Mouse (Mus musculus) neural tube, embryonic 15.5 days (tissue): Measurements from ENCODE around the gene Trp63. TPM values are rescaled to one million over a fixed set of nuclear protein-coding genes. Genes with fewer than 3 reads are reported as not detected.

Experiments
- ATAC-seq: fragments of 200-750 bp; cut with Nextera tagmentation; 2 replicates; pipeline ENCODE4 v1.8.0; 2017; ENCODE audit warnings: mild to moderate bottlenecking, moderate TSS enrichment, moderate library complexity; ENCODE audit not compliant: low FRiP score
- H3K27ac ChIP-seq: fragments of 300-500 bp; sonication (generic); replicated peaks from 2 replicates; pipeline ENCODE4 v1.5.1; 2015; ENCODE audit warnings: mild to moderate bottlenecking, inconsistent platforms
- H3K27me3 ChIP-seq: fragments of 300-500 bp; sonication (generic); replicated peaks from 2 replicates; pipeline ENCODE4 v1.6.1; 2015; ENCODE audit warnings: inconsistent platforms
- H3K36me3 ChIP-seq: fragments of 300-500 bp; sonication (generic); 2 replicates; pipeline ENCODE4 v1.6.1; 2015; ENCODE audit warnings: inconsistent platforms
- H3K4me1 ChIP-seq: fragments of 300-500 bp; sonication (generic); 2 replicates; pipeline ENCODE4 v1.6.1; 2015; ENCODE audit warnings: inconsistent platforms
- H3K4me2 ChIP-seq: fragments of 300-500 bp; sonication (generic); 2 replicates; pipeline ENCODE4 v1.6.1; 2015; ENCODE audit warnings: inconsistent platforms, mild to moderate bottlenecking, moderate library complexity
- H3K4me3 ChIP-seq: fragments of 300-500 bp; sonication (generic); replicated peaks from 2 replicates; pipeline ENCODE4 v1.5.1; 2015; ENCODE audit warnings: mild to moderate bottlenecking, inconsistent platforms
- H3K9ac ChIP-seq: fragments of 300-500 bp; sonication (generic); replicated peaks from 2 replicates; pipeline ENCODE4 v1.6.1; 2015; ENCODE audit warnings: mild to moderate bottlenecking, inconsistent platforms
- H3K9me3 ChIP-seq: fragments of 300-500 bp; sonication (generic); replicated peaks from 2 replicates; pipeline ENCODE4 v1.6.1; 2016; ENCODE audit warnings: inconsistent platforms
- WGBS: fragments of 180-500 bp; shearing (Covaris S2); methylation state at CpG from one replicate; pipeline ENCODE4 v1.1.7; 2015; ENCODE audit warnings: mixed read lengths; 5-methylcytosine and 5-hydroxymethylcytosine counted together
- polyA plus RNA-seq: library from polyadenylated mRNA; unstranded; fragments of >200 nt; fragmentation: Nextera tagmentation; extraction: Ambion mirVana; gene quantifications from 2 replicates; pipeline ENCODE4 v1.2.1, GENCODE M21; 2015

Trp63 gene
- polyA plus RNA-seq, 1 experiment from 2014 or later, result 0.14 TPM

GRCm38 (mm10) chr16:25784246-25784645 lies 100.7 kb downstream of the Trp63 start:
- Histone ChIP-seq H3K9ac (no peak overlapping the region), H3K36me3 (no peaks in the 10 kb centered on the region), H3K27ac (no peak overlapping the region), H3K4me3 (no peak overlapping the region), H3K4me2 (no peak overlapping the region), H3K27me3 (no peaks in the 10 kb centered on the region), H3K4me1 (no peaks in the 10 kb centered on the region), H3K9me3 (no peaks in the 10 kb centered on the region)
- 84% methylated on average over 2 of the region's 2 CpGs for WGBS
- no peak for ATAC-seq

GRCm38 (mm10) chr16:25786457-25786856 lies 102.9 kb downstream of the Trp63 start:
- Histone ChIP-seq H3K9me3 (no peaks in the 10 kb centered on the region), H3K4me1 (no peaks in the 10 kb centered on the region), H3K36me3 (no peaks in the 10 kb centered on the region), H3K9ac (no peak overlapping the region), H3K4me3 (no peak overlapping the region), H3K27me3 (no peaks in the 10 kb centered on the region), H3K27ac (no peak overlapping the region), H3K4me2 (no peak overlapping the region)
- no peak for ATAC-seq
- WGBS, result 83% methylated on average over 5 of the region's 5 CpGs

DNA sequence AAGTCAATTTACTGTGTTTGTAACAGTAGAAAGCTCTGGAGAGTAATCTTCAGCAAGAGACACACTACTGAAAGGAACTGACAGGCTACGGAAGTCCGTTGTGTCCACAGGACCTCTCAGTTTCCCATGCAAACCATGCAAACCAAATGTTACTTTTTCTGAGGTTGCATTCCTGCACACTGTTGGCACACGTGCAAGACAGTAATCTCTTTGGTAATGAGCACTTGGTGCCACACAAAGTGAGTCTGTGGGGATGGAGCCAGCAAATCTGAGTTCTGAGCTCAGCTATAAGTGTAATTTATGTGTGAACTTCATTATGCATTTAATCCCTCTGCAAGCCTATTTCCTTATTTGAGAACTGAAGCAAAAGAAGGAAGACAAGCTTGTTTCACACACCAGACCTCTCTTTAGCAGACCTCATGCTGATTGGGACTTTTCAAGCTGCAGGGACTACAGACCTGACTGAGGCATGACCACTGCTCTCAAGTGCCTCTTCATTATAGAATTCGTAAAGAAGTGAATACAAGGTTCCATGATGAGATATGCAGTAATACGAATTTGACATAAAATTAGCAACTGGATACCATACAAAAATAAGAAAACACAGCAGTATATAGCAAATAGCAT lies 109.2 kb downstream of the Trp63 start:
- H3K4me3 ChIP-seq, result no peak overlapping the region
- H3K9ac ChIP-seq, result no peak overlapping the region
- no peaks in the 10 kb centered on the region for H3K9me3 ChIP-seq
- no peaks in the 10 kb centered on the region for H3K36me3 ChIP-seq
- ATAC-seq, result no peak
- no peak overlapping the region for H3K27ac ChIP-seq
- WGBS, result 75% methylated on average over 5 of the region's 5 CpGs
- H3K4me2 ChIP-seq, result no peak overlapping the region
- H3K4me1 ChIP-seq, result no peaks in the 10 kb centered on the region
- no peaks in the 10 kb centered on the region for H3K27me3 ChIP-seq

- no peak for ATAC-seq
- Histone ChIP-seq H3K4me3 (no peak overlapping the region), H3K36me3 (no peaks in the 10 kb centered on the region), H3K9me3 (no peaks in the 10 kb centered on the region), H3K27ac (no peak overlapping the region), H3K9ac (no peak overlapping the region), H3K4me2 (no peak overlapping the region), H3K4me1 (no peaks in the 10 kb centered on the region), H3K27me3 (no peaks in the 10 kb centered on the region)
- 83% methylated on average over 4 of the region's 4 CpGs for WGBS
Measured at GRCm38 (mm10) chr16:25797732-25798294, 114.2 kb downstream of the Trp63 start.

DNA sequence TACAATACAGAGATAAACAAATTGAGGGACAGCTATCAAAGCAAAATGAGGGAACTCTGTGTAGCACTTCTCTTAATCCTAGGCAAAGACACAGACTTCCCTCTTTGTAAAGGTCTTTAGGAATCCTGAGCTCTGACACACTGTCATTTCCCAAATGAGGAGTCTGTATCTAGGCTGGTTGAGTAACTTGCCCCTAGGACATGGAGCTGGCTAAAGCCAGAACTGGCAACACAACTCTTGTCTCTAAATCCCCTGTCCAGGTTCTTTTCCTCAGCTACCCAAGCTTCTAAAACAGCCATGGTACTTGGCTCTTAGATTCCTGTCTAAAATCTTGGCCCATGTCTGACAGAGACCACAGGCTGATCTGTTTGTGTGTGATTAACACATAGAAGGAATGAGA lies 116.1 kb downstream of the Trp63 start:
- no peaks in the 10 kb centered on the region for H3K27me3 ChIP-seq
- no peak overlapping the region for H3K9ac ChIP-seq
- H3K4me3 ChIP-seq, result no peak overlapping the region
- H3K36me3 ChIP-seq, result no peaks in the 10 kb centered on the region
- H3K9me3 ChIP-seq, result no peaks in the 10 kb centered on the region
- no peak overlapping the region for H3K4me2 ChIP-seq
- no peak overlapping the region for H3K27ac ChIP-seq
- no peak for ATAC-seq
- H3K4me1 ChIP-seq, result no peaks in the 10 kb centered on the region

- H3K4me2 ChIP-seq, result no peak overlapping the region
- H3K4me3 ChIP-seq, result no peak overlapping the region
- no peaks in the 10 kb centered on the region for H3K9me3 ChIP-seq
- no peak overlapping the region for H3K27ac ChIP-seq
- no peaks in the 10 kb centered on the region for H3K36me3 ChIP-seq
- H3K4me1 ChIP-seq, result no peaks in the 10 kb centered on the region
- 82% methylated on average over 3 of the region's 3 CpGs for WGBS
- ATAC-seq, result no peak
- H3K9ac ChIP-seq, result no peak overlapping the region
- no peaks in the 10 kb centered on the region for H3K27me3 ChIP-seq
Measured at GRCm38 (mm10) chr16:25804955-25805354, 121.4 kb downstream of the Trp63 start.

GRCm38 (mm10) chr16:25807116-25807515 lies 123.6 kb downstream of the Trp63 start:
- no peaks in the 10 kb centered on the region for H3K27me3 ChIP-seq
- no peaks in the 10 kb centered on the region for H3K9me3 ChIP-seq
- H3K4me2 ChIP-seq, result no peak overlapping the region
- H3K4me1 ChIP-seq, result no peaks in the 10 kb centered on the region
- H3K27ac ChIP-seq, result no peak overlapping the region
- H3K9ac ChIP-seq, result no peak overlapping the region
- H3K4me3 ChIP-seq, result no peak overlapping the region
- ATAC-seq, result no peak
- H3K36me3 ChIP-seq, result no peaks in the 10 kb centered on the region

DNA sequence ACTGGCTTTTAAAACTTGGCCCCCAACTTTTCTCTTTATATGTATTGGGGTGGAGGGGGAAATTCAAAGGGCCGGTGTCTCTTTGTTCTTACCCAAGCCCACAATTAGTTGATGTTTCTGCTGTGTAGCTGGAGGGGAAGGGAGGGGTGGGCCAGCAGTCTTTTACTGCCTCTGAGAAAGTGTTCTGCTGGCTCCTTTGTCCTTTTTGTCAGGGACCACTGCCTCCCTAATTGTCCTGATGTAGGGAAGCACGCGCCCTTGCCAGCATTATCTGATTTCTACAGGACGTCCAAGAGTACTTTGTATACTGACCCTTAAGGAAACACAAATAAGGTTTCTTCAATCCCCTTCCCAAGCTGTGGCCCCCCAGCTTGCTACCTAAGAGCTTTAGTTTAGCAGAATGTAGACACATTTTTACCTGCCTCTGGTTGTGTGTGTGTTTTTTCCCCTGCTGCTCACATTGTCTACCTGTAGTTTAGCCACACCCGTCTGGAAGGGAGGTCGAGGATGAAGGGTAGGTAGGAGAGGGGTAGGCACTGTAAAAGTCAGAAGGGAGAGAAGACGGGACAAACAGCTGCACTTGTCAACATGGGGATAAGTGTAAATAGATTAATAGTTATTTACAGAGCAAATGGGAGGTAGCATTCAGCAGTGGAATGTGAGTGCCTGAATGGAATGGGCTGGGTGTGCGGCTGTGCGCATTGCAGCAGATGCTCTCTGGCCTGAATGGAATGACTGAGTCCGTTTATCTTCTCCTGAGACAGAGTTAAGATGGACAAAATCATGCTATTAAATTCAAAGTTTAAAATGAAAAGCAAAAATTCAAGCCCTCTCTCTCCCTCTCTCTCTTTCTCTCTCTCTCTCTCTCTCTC lies 134.4 kb downstream of the Trp63 start:
- Histone ChIP-seq H3K27ac (no peak overlapping the region), H3K36me3 (no peaks in the 10 kb centered on the region), H3K4me1 (no peaks in the 10 kb centered on the region), H3K4me2 (no peak overlapping the region), H3K27me3 (no peaks in the 10 kb centered on the region), H3K9ac (no peak overlapping the region), H3K9me3 (no peaks in the 10 kb centered on the region), H3K4me3 (no peak overlapping the region)
- WGBS, result 11% methylated on average over 10 of the region's 10 CpGs
- no peak for ATAC-seq

DNA sequence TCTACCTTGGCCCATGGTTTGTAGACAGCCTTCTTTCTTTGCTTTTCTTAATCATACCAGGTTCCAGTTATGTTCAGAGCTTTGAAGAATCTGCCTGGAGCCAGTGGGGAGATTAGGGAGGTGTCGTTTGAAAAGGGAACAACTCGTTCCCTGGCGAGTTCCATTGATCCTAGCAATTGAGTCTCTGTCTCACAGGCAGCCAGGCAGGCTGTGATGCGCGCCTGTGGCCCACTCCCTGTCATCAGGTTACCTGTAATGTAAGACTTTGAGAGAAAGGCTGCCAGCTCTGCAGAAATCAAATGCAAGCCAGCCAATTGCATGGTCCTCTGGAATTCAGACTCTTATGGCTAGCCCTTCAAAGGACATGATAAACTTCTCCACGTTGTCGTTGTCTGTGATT lies 142.5 kb downstream of the Trp63 start:
- Histone ChIP-seq H3K4me3 (no peak overlapping the region), H3K27ac (no peak overlapping the region), H3K9me3 (no peaks in the 10 kb centered on the region), H3K4me1 (no peaks in the 10 kb centered on the region), H3K36me3 (no peaks in the 10 kb centered on the region), H3K27me3 (no peaks in the 10 kb centered on the region), H3K4me2 (no peak overlapping the region), H3K9ac (no peak overlapping the region)
- WGBS, result 66% methylated on average over 7 of the region's 7 CpGs
- ATAC-seq, result no peak

DNA sequence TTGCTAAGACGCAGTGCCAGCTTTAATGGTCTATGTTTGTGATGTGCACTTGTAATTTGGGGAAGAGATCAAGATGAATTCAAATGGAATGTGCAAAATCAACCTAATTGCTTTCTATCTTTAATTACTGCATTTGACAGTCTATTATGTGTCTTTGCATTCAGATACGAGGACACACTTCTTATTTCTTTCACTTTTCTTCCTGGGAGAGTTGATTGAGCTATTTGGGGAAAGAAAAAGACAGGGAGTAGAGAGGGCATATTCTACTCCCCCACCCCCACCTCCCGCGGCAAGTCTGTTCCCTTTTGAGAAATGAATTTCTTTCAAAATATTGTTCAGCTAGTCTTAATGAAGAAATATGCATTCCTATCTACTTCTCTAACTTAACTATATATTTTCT lies 149.0 kb downstream of the Trp63 start:
- Histone ChIP-seq H3K4me2 (no peak overlapping the region), H3K36me3 (no peaks in the 10 kb centered on the region), H3K4me1 (no peaks in the 10 kb centered on the region), H3K9me3 (no peaks in the 10 kb centered on the region), H3K4me3 (no peak overlapping the region), H3K27me3 (no peaks in the 10 kb centered on the region), H3K9ac (no peak overlapping the region), H3K27ac (no peak overlapping the region)
- 79% methylated on average over 4 of the region's 4 CpGs for WGBS
- no peak for ATAC-seq

GRCm38 (mm10) chr16:25835301-25835700 lies 151.7 kb downstream of the Trp63 start:
- H3K4me2 ChIP-seq, result no peak overlapping the region
- WGBS, result 87% methylated on average over 3 of the region's 3 CpGs
- no peak for ATAC-seq
- no peak overlapping the region for H3K4me3 ChIP-seq
- no peaks in the 10 kb centered on the region for H3K4me1 ChIP-seq
- H3K36me3 ChIP-seq, result no peaks in the 10 kb centered on the region
- no peak overlapping the region for H3K27ac ChIP-seq
- no peaks in the 10 kb centered on the region for H3K9me3 ChIP-seq
- no peaks in the 10 kb centered on the region for H3K27me3 ChIP-seq
- no peak overlapping the region for H3K9ac ChIP-seq

DNA sequence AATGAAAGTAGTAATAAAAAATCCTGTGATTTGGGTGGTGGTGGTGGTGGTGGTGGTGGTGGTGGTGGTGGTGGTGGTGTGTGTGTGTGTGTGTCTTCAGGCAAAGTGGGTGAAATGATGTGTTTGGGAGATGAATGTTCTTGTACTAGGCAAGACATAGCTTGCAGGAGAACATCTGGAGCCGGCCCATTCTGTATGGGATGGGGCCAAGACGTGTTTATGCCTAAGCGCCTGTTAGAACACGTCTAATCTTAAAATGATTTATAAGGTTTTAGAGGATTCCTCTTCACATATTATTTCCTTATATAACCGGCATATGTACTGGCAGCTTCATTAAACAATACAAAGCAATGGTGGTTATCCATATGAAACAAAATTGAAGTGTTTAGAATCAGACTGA lies 152.2 kb downstream of the Trp63 start:
- WGBS, result 86% methylated on average over 5 of the region's 5 CpGs
- Histone ChIP-seq H3K27me3 (no peaks in the 10 kb centered on the region), H3K4me1 (no peaks in the 10 kb centered on the region), H3K36me3 (no peaks in the 10 kb centered on the region), H3K4me3 (no peak overlapping the region), H3K9ac (no peak overlapping the region), H3K9me3 (no peaks in the 10 kb centered on the region), H3K27ac (no peak overlapping the region), H3K4me2 (no peak overlapping the region)
- ATAC-seq, result no peak
